Mouse (Mus musculus): ENCODE data around the gene Ankra2. TPM values are rescaled to one million over a fixed set of nuclear protein-coding genes. Genes with fewer than 3 reads are reported as not detected.

Ankra2 gene
- polyA plus RNA-seq, 1 experiment = 7.5 TPM

GRCm38 (mm10) chr13:98316140-98316479 lies 53.2 kb downstream of the Ankra2 start:
- TF ChIP-seq CTCF (IDR thresholded peaks at IDR 0.05; ENCODE audit: extremely low read depth, insufficient read depth, insufficient read length, insufficient replicate concordance) (no peak), POLR2A (IDR thresholded peaks at IDR 0.05; ENCODE audit: low read depth, low read length) (no peak)
- H3K27ac ChIP-seq (ENCODE audit: insufficient read depth, low read length) = no peak overlapping the region
- DNase-seq (ENCODE audit: low read depth in 1 of 2, low spot score in 2 of 2) = no peak
- H3K4me3 ChIP-seq (ENCODE audit: extremely low read depth, insufficient read depth, insufficient read length) = peak overlapping the region; percentile 95
- peaks cover 2% of the 10 kb centered on the region; the same call in 1 of the 2 replicates for H3K4me1 ChIP-seq (ENCODE audit: control insufficient read depth, insufficient read depth, insufficient read length)
- no peaks in the 10 kb centered on the region for H3K27me3 ChIP-seq (ENCODE audit: control insufficient read depth, insufficient read depth, low read length)
- under 1% methylated on average over 16 of the region's 17 CpGs for WGBS
- H3K36me3 ChIP-seq (ENCODE audit: control insufficient read depth, insufficient read depth, low read length) = peaks cover 15% of the 10 kb centered on the region

- no peak; the same call in 1 of the 2 replicates for TF ChIP-seq POLR2A (IDR thresholded peaks at IDR 0.05; ENCODE audit: low read depth, low read length)
- TF ChIP-seq CTCF (IDR thresholded peaks at IDR 0.05; ENCODE audit: extremely low read depth, insufficient read depth, insufficient read length, insufficient replicate concordance) = no peak
- peak within 1 kb of the TSS; percentile 95 for H3K4me3 ChIP-seq (ENCODE audit: extremely low read depth, insufficient read depth, insufficient read length)
- peaks cover 9% of the 10 kb centered on the region for H3K36me3 ChIP-seq (ENCODE audit: control insufficient read depth, insufficient read depth, low read length)
- H3K27me3 ChIP-seq (ENCODE audit: control insufficient read depth, insufficient read depth, low read length) = no peaks in the 10 kb centered on the region
- H3K4me1 ChIP-seq (ENCODE audit: control insufficient read depth, insufficient read depth, insufficient read length) = peaks cover 2% of the 10 kb centered on the region; the same call in 1 of the 2 replicates
- peak; percentile 84 to 88 for DNase-seq (ENCODE audit: low read depth in 1 of 2, low spot score in 2 of 2)
- peak within 1 kb of the TSS; percentile 73 for H3K27ac ChIP-seq (ENCODE audit: insufficient read depth, low read length)
- under 1% methylated on average over 87 of the region's 90 CpGs for WGBS
Observed at GRCm38 (mm10) chr13:98316480-98317245, 53.8 kb downstream of the Ankra2 start, which contains the start of gene Btf3. Btf3 (minus strand) TSS chr13:98317006.

GRCm38 (mm10) chr13:98317246-98317677 lies 54.4 kb downstream of the Ankra2 start:
- H3K27ac ChIP-seq (ENCODE audit: insufficient read depth, low read length) = peak overlapping the region; percentile 65
- H3K4me3 ChIP-seq (ENCODE audit: extremely low read depth, insufficient read depth, insufficient read length) = peak overlapping the region; percentile 95
- peaks cover 2% of the 10 kb centered on the region; the same call in 1 of the 2 replicates for H3K4me1 ChIP-seq (ENCODE audit: control insufficient read depth, insufficient read depth, insufficient read length)
- DNase-seq (ENCODE audit: low read depth in 1 of 2, low spot score in 2 of 2) = no peak
- TF ChIP-seq CTCF (IDR thresholded peaks at IDR 0.05; ENCODE audit: extremely low read depth, insufficient read depth, insufficient read length, insufficient replicate concordance) (no peak), POLR2A (IDR thresholded peaks at IDR 0.05; ENCODE audit: low read depth, low read length) (no peak)
- 2% methylated on average over 16 of the region's 16 CpGs for WGBS
- no peaks in the 10 kb centered on the region for H3K27me3 ChIP-seq (ENCODE audit: control insufficient read depth, insufficient read depth, low read length)
- peaks cover 7% of the 10 kb centered on the region for H3K36me3 ChIP-seq (ENCODE audit: control insufficient read depth, insufficient read depth, low read length)

GRCm38 (mm10) chr13:98317911-98318310 lies 55.0 kb downstream of the Ankra2 start:
- TF ChIP-seq CTCF (IDR thresholded peaks at IDR 0.05; ENCODE audit: extremely low read depth, insufficient read depth, insufficient read length, insufficient replicate concordance) = no peak
- no peak for TF ChIP-seq POLR2A (IDR thresholded peaks at IDR 0.05; ENCODE audit: low read depth, low read length)
- Histone ChIP-seq H3K27ac (ENCODE audit: insufficient read depth, low read length) (no peak overlapping the region), H3K27me3 (ENCODE audit: control insufficient read depth, insufficient read depth, low read length) (no peaks in the 10 kb centered on the region), H3K36me3 (ENCODE audit: control insufficient read depth, insufficient read depth, low read length) (peaks cover 4% of the 10 kb centered on the region; the same call in 1 of the 2 replicates), H3K4me1 (ENCODE audit: control insufficient read depth, insufficient read depth, insufficient read length) (peaks cover 2% of the 10 kb centered on the region; the same call in 1 of the 2 replicates), H3K4me3 (ENCODE audit: extremely low read depth, insufficient read depth, insufficient read length) (no peak overlapping the region)
- 89% methylated on average over 6 of the region's 6 CpGs for WGBS
- DNase-seq (ENCODE audit: low read depth in 1 of 2, low spot score in 2 of 2) = no peak

Other genes starting within 250 kb of the Ankra2 start
- 0.22 and 0.42 TPM in 2 replicates for gene Arhgef28, start 56.6 kb upstream of the Ankra2 start, polyA plus RNA-seq (2012; rRNA removed)
- 5.3 and 5.6 TPM in 2 replicates for gene Utp15, start within 50 bp of the Ankra2 start, polyA plus RNA-seq (2012; rRNA removed)
- gene Gm21976, start 16.8 kb downstream of the Ankra2 start, polyA plus RNA-seq (2012; rRNA removed) = not detected in 2 replicates
- gene Btf3, start 53.9 kb downstream of the Ankra2 start, polyA plus RNA-seq (2012; rRNA removed) = 83.0 and 90.3 TPM in 2 replicates
- not detected in 2 replicates for gene Foxd1, start 91.2 kb downstream of the Ankra2 start, polyA plus RNA-seq (2012; rRNA removed)
- gene Gm10320, start 228.9 kb downstream of the Ankra2 start, polyA plus RNA-seq (2012; rRNA removed) = 0.34 and 0.69 TPM in 2 replicates